Mouse (Mus musculus) MN1 (cell line): ENCODE measurements around the gene Agt.

Source experiments
- DNase-seq: peaks from one replicate; pipeline ENCODE4 v3.0.0-alpha.2; 2016; ENCODE audit warnings: low spot score

The Agt gene

GRCm38 (mm10) chr8:124507572-124508320 is 61.8 kb downstream of the Agt start:
- no peak for DNase-seq
